Mouse (Mus musculus) limb, embryonic 12.5 days (tissue): ENCODE data around the gene Tuba1c. TPM values are rescaled to one million over a fixed set of nuclear protein-coding genes. Genes with fewer than 3 reads are reported as not detected.
A peak's percentile ranks its signal among the peaks of the same experiment; 100 is the strongest.

ENCODE experiments used
- ATAC-seq: fragments of 200-750 bp; cut with Nextera tagmentation; 2 replicates; pipeline ENCODE4 v1.8.0; 2017; ENCODE audit warnings: low read depth, moderate TSS enrichment; ENCODE audit not compliant: insufficient number of reproducible peaks, insufficient read depth, low FRiP score, low TSS enrichment
- H3K27ac ChIP-seq: fragments of 300-500 bp; sonication (generic); 2 replicates; pipeline ENCODE4 v1.5.1; 2016; ENCODE audit warnings: mild to moderate bottlenecking, moderate library complexity
- H3K27me3 ChIP-seq: fragments of 300-500 bp; sonication (generic); 2 replicates; pipeline ENCODE4 v1.6.1; 2016; ENCODE audit warnings: mild to moderate bottlenecking, moderate library complexity
- H3K36me3 ChIP-seq: fragments of 300-500 bp; sonication (generic); 2 replicates; pipeline ENCODE4 v1.6.1; 2016; ENCODE audit warnings: mild to moderate bottlenecking, moderate library complexity
- H3K4me1 ChIP-seq: fragments of 300-500 bp; sonication (generic); replicated peaks from 2 replicates; pipeline ENCODE4 v1.6.1; 2016
- H3K4me2 ChIP-seq: fragments of 300-500 bp; sonication (generic); 2 replicates; pipeline ENCODE4 v1.6.1; 2016; ENCODE audit warnings: mild to moderate bottlenecking, moderate library complexity
- H3K4me3 ChIP-seq: fragments of 300-500 bp; sonication (generic); replicated peaks from 2 replicates; pipeline ENCODE4 v1.5.1; 2016; ENCODE audit warnings: mild to moderate bottlenecking
- H3K9ac ChIP-seq: fragments of 300-500 bp; sonication (generic); replicated peaks from 2 replicates; pipeline ENCODE4 v1.6.1; 2016; ENCODE audit warnings: mild to moderate bottlenecking, moderate library complexity
- H3K9me3 ChIP-seq: fragments of 300-500 bp; sonication (generic); 2 replicates; pipeline ENCODE4 v1.6.1; 2016; ENCODE audit warnings: mild to moderate bottlenecking, moderate library complexity
- WGBS: fragments of 180-500 bp; shearing (Covaris S2); methylation state at CpG from one replicate; pipeline ENCODE4 v1.1.7; 2016; 5-methylcytosine and 5-hydroxymethylcytosine counted together
- polyA plus RNA-seq: library from polyadenylated mRNA; unstranded; fragments of >200 nt; fragmentation: Nextera tagmentation; extraction: Ambion mirVana; gene quantifications from 2 replicates; pipeline ENCODE4 v1.2.1, GENCODE M21; 2016

Gene Tuba1c
- polyA plus RNA-seq, 1 experiment from 2014 or later = 128 TPM

GRCm38 (mm10) chr15:99032041-99032725, 2.5 kb downstream of the Tuba1c start:
- 84% methylated on average over 9 of the region's 9 CpGs for WGBS
- Histone ChIP-seq H3K36me3 (peaks cover 28% of the 10 kb centered on the region), H3K27me3 (no peaks in the 10 kb centered on the region), H3K9ac (0 out of 2 replicates have a peak overlapping the region, but pooled peaks have one; percentile 35), H3K27ac (no peak overlapping the region), H3K4me3 (peak overlapping the region; percentile 66), H3K9me3 (no peaks in the 10 kb centered on the region), H3K4me1 (peaks cover 33% of the 10 kb centered on the region), H3K4me2 (peak overlapping the region; percentile 69)
- no peak for ATAC-seq

- no peaks in the 10 kb centered on the region for H3K27me3 ChIP-seq
- H3K9ac ChIP-seq = peak overlapping the region; percentile 35; the same call in 1 of the 2 replicates
Measured at GRCm38 (mm10) chr15:99032726-99033250, 3.1 kb downstream of the Tuba1c start.

DNA sequence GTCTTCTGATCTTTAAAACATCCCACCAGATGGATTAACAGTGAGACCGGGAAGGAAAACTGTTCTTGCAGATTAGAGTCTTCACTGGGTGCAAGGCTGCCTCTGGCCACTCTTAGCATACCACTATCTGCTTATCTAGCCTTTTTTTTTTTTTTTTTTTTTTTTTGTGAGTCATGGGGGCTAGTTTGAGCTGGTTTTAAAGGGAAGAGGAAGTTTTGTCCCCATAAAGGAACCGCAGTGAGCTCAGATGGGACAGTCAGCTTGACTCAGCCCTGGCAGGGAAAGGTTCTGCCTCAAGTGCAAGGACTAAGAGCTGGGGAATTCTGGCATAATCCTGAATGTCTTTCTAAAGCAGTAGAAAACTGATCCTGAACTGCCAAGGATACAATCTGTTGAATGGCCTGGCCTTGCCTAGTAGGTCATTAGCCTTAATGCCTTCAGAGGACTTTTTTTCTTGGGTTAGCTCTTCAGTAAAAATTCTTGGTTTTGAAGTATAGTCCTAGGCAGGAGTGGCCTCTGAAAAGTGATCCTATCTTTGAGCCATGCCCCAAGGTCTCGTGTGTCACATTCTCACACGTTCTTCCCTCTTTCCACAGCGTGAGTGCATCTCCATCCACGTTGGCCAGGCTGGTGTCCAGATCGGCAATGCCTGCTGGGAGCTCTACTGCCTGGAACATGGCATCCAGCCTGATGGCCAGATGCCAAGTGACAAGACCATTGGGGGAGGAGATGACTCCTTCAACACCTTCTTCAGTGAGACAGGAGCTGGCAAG, 4.0 kb downstream of the Tuba1c start:
- WGBS = 83% methylated on average over 7 of the region's 7 CpGs
- Histone ChIP-seq H3K27ac (no peak overlapping the region), H3K9ac (no peak overlapping the region), H3K4me1 (peaks cover 30% of the 10 kb centered on the region), H3K27me3 (no peaks in the 10 kb centered on the region), H3K4me2 (peak overlapping the region; percentile 69; the same call in 1 of the 2 replicates), H3K4me3 (no peak overlapping the region), H3K9me3 (no peaks in the 10 kb centered on the region), H3K36me3 (peaks cover 37% of the 10 kb centered on the region)
- ATAC-seq = no peak

More at GRCm38 (mm10) chr15:99032726-99033250, 3.1 kb downstream of the Tuba1c start:
- Histone ChIP-seq H3K4me1 (peaks cover 33% of the 10 kb centered on the region), H3K4me3 (peak overlapping the region; percentile 66), H3K27ac (no peak overlapping the region), H3K36me3 (peaks cover 29% of the 10 kb centered on the region), H3K9me3 (no peaks in the 10 kb centered on the region), H3K4me2 (peak overlapping the region; percentile 69)
- 78% methylated on average over 7 of the region's 7 CpGs for WGBS
- ATAC-seq = no peak

GRCm38 (mm10) chr15:99035431-99035830, 5.7 kb downstream of the Tuba1c start:
- H3K27ac ChIP-seq = no peak overlapping the region
- no peak overlapping the region for H3K4me2 ChIP-seq
- ATAC-seq = no peak
- H3K9me3 ChIP-seq = no peaks in the 10 kb centered on the region
- 79% methylated on average over 4 of the region's 4 CpGs for WGBS
- H3K4me3 ChIP-seq = no peak overlapping the region
- H3K9ac ChIP-seq = no peak overlapping the region
- peaks cover 25% of the 10 kb centered on the region for H3K4me1 ChIP-seq
- no peaks in the 10 kb centered on the region; the same call in 1 of the 2 replicates for H3K27me3 ChIP-seq
- H3K36me3 ChIP-seq = peaks cover 37% of the 10 kb centered on the region

GRCm38 (mm10) chr15:99036249-99036905, 6.7 kb downstream of the Tuba1c start:
- peaks cover 20% of the 10 kb centered on the region for H3K4me1 ChIP-seq
- H3K27me3 ChIP-seq = peaks cover under 1% of the 10 kb centered on the region; the same call in 1 of the 2 replicates
- no peak overlapping the region for H3K27ac ChIP-seq
- H3K4me3 ChIP-seq = no peak overlapping the region
- H3K9me3 ChIP-seq = no peaks in the 10 kb centered on the region
- H3K36me3 ChIP-seq = peaks cover 37% of the 10 kb centered on the region
- ATAC-seq = no peak
- H3K4me2 ChIP-seq = no peak overlapping the region
- 97% methylated on average over 8 of the region's 8 CpGs for WGBS
- no peak overlapping the region for H3K9ac ChIP-seq

- no peak for ATAC-seq
- Histone ChIP-seq H3K9ac (no peak overlapping the region), H3K4me1 (peaks cover 4% of the 10 kb centered on the region), H3K27ac (no peak overlapping the region), H3K36me3 (peaks cover 37% of the 10 kb centered on the region), H3K9me3 (no peaks in the 10 kb centered on the region), H3K4me2 (no peak overlapping the region), H3K4me3 (no peak overlapping the region), H3K27me3 (peaks cover 9% of the 10 kb centered on the region; the same call in 1 of the 2 replicates)
- WGBS = 91% methylated on average over 1 of the region's 1 CpGs
Measured at GRCm38 (mm10) chr15:99038025-99038424, 8.3 kb downstream of the Tuba1c start.

DNA sequence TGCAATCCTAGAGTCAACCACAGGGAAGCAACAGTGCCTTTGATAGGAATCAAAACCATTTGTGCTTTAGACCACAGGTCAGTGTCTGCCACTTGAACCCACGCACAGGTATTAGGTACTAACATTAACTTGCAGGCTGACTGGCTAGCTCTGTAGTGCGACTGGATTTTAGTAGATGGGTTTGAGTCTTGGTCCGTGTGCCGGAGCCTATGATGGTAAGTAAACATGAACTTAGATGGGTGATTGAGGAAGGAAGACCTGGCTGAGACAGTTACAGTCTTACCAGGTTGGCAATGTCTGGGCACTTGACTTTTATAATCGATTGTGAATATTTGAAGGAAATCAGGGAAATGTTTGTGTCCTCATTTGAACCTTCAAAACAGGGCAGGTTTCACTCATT, 9.1 kb downstream of the Tuba1c start:
- H3K4me1 ChIP-seq = no peaks in the 10 kb centered on the region; the same call in 1 of the 2 replicates
- no peak overlapping the region for H3K4me3 ChIP-seq
- peaks cover 35% of the 10 kb centered on the region for H3K36me3 ChIP-seq
- H3K27me3 ChIP-seq = peaks cover 9% of the 10 kb centered on the region; the same call in 1 of the 2 replicates
- ATAC-seq = no peak
- no peak overlapping the region for H3K4me2 ChIP-seq
- no peak overlapping the region for H3K27ac ChIP-seq
- H3K9ac ChIP-seq = no peak overlapping the region
- 88% methylated on average over 5 of the region's 5 CpGs for WGBS
- H3K9me3 ChIP-seq = no peaks in the 10 kb centered on the region

DNA sequence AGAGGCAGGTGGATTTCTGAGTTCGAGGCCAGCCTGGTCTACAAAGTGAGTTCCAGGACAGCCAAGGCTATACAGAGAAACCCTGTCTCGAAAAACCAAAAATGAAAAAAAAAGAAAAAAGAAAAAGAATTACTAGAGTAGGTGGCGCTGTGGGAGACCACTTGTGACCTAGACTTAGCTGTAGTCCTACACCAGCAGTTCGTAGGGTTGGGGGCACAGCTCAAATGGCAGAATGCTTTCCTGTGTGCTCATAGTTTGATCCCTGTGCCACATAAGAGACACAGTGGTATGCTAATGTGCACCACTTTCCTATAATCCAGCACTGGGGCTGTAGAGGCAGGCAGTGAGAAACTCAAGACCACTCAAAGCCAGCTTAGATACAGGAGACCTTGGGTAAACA, 9.6 kb downstream of the Tuba1c start:
- WGBS = 86% methylated on average over 4 of the region's 4 CpGs
- Histone ChIP-seq H3K9me3 (no peaks in the 10 kb centered on the region), H3K27me3 (peaks cover 9% of the 10 kb centered on the region; the same call in 1 of the 2 replicates), H3K9ac (no peak overlapping the region), H3K27ac (no peak overlapping the region), H3K4me1 (no peaks in the 10 kb centered on the region; the same call in 1 of the 2 replicates), H3K4me3 (no peak overlapping the region), H3K4me2 (no peak overlapping the region), H3K36me3 (peaks cover 34% of the 10 kb centered on the region)
- no peak for ATAC-seq

GRCm38 (mm10) chr15:99039996-99040919, 10.6 kb downstream of the Tuba1c start:
- Histone ChIP-seq H3K4me2 (no peak overlapping the region), H3K9ac (no peak overlapping the region), H3K9me3 (no peaks in the 10 kb centered on the region), H3K27me3 (peaks cover 9% of the 10 kb centered on the region; the same call in 1 of the 2 replicates), H3K4me3 (no peak overlapping the region), H3K27ac (no peak overlapping the region), H3K36me3 (peaks cover 24% of the 10 kb centered on the region), H3K4me1 (peaks cover 3% of the 10 kb centered on the region; the same call in 1 of the 2 replicates)
- WGBS = 61% methylated on average over 26 of the region's 26 CpGs
- no peak for ATAC-seq
